Mouse (Mus musculus): ENCODE data around the gene Taar8b. TPM values are rescaled to one million over a fixed set of nuclear protein-coding genes. Genes with fewer than 3 reads are reported as not detected.
"Not testable (repeated sequence)": the region's sequence is repeated elsewhere in the genome, so short reads cannot be mapped to it uniquely, and the experiment has no call there.

Taar8b gene
- polyA plus RNA-seq, 1 experiment: not detected

GRCm38 (mm10) chr10:24086555-24086954 is 5.5 kb downstream of the Taar8b start:
- Histone ChIP-seq H3K27me3 (ENCODE audit: control insufficient read depth, insufficient read depth, low read length) (no peaks in the 10 kb centered on the region), H3K4me3 (ENCODE audit: control insufficient read depth, low read depth, low read length) (no peak overlapping the region), H3K36me3 (ENCODE audit: control insufficient read depth, insufficient read depth, low read length) (no peaks in the 10 kb centered on the region), H3K27ac (ENCODE audit: control insufficient read depth, insufficient read depth, low read depth, low read length) (no peak overlapping the region), H3K4me1 (ENCODE audit: control insufficient read depth, insufficient read depth, low read length) (no peaks in the 10 kb centered on the region)
- TF ChIP-seq CTCF (IDR thresholded peaks at IDR 0.05; ENCODE audit: control insufficient read depth, insufficient read depth, insufficient replicate concordance, low read depth, low read length) (no peak), POLR2A (IDR thresholded peaks at IDR 0.05; ENCODE audit: control insufficient read depth, low read depth, low read length) (no peak)

DNA sequence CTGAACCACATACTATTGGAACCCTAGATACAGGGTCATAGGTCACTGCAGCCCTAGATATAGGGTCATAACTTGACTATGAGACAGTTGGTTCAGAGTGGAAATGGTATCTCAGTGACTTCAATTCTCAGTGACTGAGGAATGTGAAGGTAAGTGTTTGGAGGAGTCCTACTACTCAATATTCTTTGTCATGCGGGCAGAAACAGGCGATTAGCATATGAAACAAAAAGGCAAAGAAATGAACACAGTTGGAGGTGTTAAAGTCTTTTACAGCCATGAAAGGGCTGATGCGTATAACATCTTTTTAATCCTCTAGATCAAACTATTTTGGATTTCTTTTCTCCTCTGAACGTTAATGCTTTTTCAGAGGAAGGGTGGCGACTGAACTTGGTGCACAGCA is 6.2 kb downstream of the Taar8b start:
- Histone ChIP-seq H3K4me1 (ENCODE audit: control insufficient read depth, insufficient read depth, low read length) (no peaks in the 10 kb centered on the region), H3K36me3 (ENCODE audit: control insufficient read depth, insufficient read depth, low read length) (no peaks in the 10 kb centered on the region), H3K27me3 (ENCODE audit: control insufficient read depth, insufficient read depth, low read length) (no peaks in the 10 kb centered on the region), H3K27ac (ENCODE audit: control insufficient read depth, insufficient read depth, low read depth, low read length) (no peak overlapping the region), H3K4me3 (ENCODE audit: control insufficient read depth, low read depth, low read length) (no peak overlapping the region)
- TF ChIP-seq POLR2A (IDR thresholded peaks at IDR 0.05; ENCODE audit: control insufficient read depth, low read depth, low read length) (no peak), CTCF (IDR thresholded peaks at IDR 0.05; ENCODE audit: control insufficient read depth, insufficient read depth, insufficient replicate concordance, low read depth, low read length) (no peak)

- no peak overlapping the region for H3K4me3 ChIP-seq (ENCODE audit: control insufficient read depth, low read depth, low read length)
- TF ChIP-seq POLR2A (IDR thresholded peaks at IDR 0.05; ENCODE audit: control insufficient read depth, low read depth, low read length) (no peak), CTCF (IDR thresholded peaks at IDR 0.05; ENCODE audit: control insufficient read depth, insufficient read depth, insufficient replicate concordance, low read depth, low read length) (no peak)
- no peaks in the 10 kb centered on the region for H3K27me3 ChIP-seq (ENCODE audit: control insufficient read depth, insufficient read depth, low read length)
- H3K36me3 ChIP-seq (ENCODE audit: control insufficient read depth, insufficient read depth, low read length): no peaks in the 10 kb centered on the region
- H3K27ac ChIP-seq (ENCODE audit: control insufficient read depth, insufficient read depth, low read depth, low read length): no peak overlapping the region
- no peaks in the 10 kb centered on the region for H3K4me1 ChIP-seq (ENCODE audit: control insufficient read depth, insufficient read depth, low read length)
These were observed 11.9 kb downstream of the Taar8b start for GRCm38 (mm10) chr10:24080166-24080565.

GRCm38 (mm10) chr10:24076200-24076599 is 15.9 kb downstream of the Taar8b start, which contains the start of gene Taar8a:
Taar8a (plus strand) TSS chr10:24076500.
- not testable (repeated sequence) for H3K36me3 ChIP-seq (ENCODE audit: control insufficient read depth, insufficient read depth, low read length); H3K27ac ChIP-seq (ENCODE audit: control insufficient read depth, insufficient read depth, low read depth, low read length); H3K27me3 ChIP-seq (ENCODE audit: control insufficient read depth, insufficient read depth, low read length); H3K4me3 ChIP-seq (ENCODE audit: control insufficient read depth, low read depth, low read length); H3K4me1 ChIP-seq (ENCODE audit: control insufficient read depth, insufficient read depth, low read length)

DNA sequence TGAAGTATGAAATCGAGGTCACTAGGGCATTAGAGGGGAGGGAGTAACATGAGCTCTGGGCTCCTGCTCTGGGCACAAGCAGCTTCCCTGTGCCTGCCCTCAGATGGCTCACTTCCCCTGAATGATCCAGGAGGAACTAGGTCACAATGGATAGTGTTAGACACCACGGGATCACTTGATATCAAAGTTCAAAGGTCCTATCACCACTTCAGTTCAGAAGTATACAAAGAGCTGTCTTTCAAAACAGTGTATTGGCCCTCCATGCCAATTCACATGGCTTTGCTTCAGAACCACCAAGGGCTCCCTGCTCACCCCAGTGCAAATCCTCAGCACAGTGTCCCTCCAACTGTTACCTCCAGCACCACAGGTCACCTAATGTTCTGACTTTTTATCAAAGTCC is 17.3 kb downstream of the Taar8b start:
- H3K36me3 ChIP-seq (ENCODE audit: control insufficient read depth, insufficient read depth, low read length); H3K27ac ChIP-seq (ENCODE audit: control insufficient read depth, insufficient read depth, low read depth, low read length); H3K4me1 ChIP-seq (ENCODE audit: control insufficient read depth, insufficient read depth, low read length); H3K4me3 ChIP-seq (ENCODE audit: control insufficient read depth, low read depth, low read length); H3K27me3 ChIP-seq (ENCODE audit: control insufficient read depth, insufficient read depth, low read length): not testable (repeated sequence)

DNA sequence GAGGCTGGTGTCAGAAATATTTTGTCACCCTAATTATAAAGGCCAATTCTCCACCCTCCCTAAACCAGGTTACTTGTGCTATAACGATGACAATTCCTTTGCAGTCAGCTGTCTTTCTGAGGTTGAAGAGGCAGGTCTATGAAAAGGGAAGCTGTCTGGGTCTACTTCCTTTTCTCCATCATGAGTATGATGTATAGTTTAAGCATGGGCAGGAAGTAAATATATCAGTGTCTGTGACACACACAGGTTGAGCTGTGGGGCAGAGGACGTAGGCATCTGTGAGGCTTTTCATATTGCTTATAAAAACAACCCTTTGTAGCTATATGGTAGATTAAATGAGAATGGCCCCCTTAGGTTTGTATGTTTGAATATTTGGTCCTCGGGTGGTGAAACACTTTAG is 33.1 kb downstream of the Taar8b start:
- no peaks in the 10 kb centered on the region for H3K36me3 ChIP-seq (ENCODE audit: control insufficient read depth, insufficient read depth, low read length)
- H3K4me3 ChIP-seq (ENCODE audit: control insufficient read depth, low read depth, low read length): no peak overlapping the region
- no peak for TF ChIP-seq CTCF (IDR thresholded peaks at IDR 0.05; ENCODE audit: control insufficient read depth, insufficient read depth, insufficient replicate concordance, low read depth, low read length)
- TF ChIP-seq POLR2A (IDR thresholded peaks at IDR 0.05; ENCODE audit: control insufficient read depth, low read depth, low read length): no peak
- H3K27me3 ChIP-seq (ENCODE audit: control insufficient read depth, insufficient read depth, low read length): no peaks in the 10 kb centered on the region
- H3K27ac ChIP-seq (ENCODE audit: control insufficient read depth, insufficient read depth, low read depth, low read length): no peak overlapping the region
- no peaks in the 10 kb centered on the region for H3K4me1 ChIP-seq (ENCODE audit: control insufficient read depth, insufficient read depth, low read length)

DNA sequence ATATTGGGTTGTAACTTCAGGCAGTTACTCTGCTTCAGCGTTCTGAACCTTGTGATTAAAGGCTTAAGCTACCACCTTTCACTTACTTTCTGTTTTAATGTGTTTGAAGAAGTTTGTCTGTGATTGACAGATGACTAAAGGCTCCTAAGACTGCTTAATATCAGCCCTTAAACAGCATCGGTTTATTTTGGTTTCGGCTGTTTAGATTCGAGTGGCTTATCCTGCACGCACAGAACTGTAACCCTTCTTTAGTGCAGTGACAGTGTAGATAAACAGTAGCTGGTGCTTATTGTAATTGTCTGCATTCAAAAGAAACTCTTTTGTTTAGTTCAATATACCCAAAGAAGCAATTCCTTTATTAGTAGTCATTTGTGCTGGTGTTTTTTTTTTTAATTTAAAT is 40.1 kb downstream of the Taar8b start:
- Histone ChIP-seq H3K36me3 (ENCODE audit: control insufficient read depth, insufficient read depth, low read length) (no peaks in the 10 kb centered on the region), H3K27ac (ENCODE audit: control insufficient read depth, insufficient read depth, low read depth, low read length) (no peak overlapping the region)

GRCm38 (mm10) chr10:24049210-24049609 is 42.9 kb downstream of the Taar8b start, which contains the start of gene Taar7f:
Taar7f (plus strand) TSS chr10:24049510.
- H3K27ac ChIP-seq (ENCODE audit: control insufficient read depth, insufficient read depth, low read depth, low read length): no peak within 1 kb of the TSS
- H3K4me3 ChIP-seq (ENCODE audit: control insufficient read depth, low read depth, low read length): no peak within 1 kb of the TSS
- no peaks in the 10 kb centered on the region for H3K4me1 ChIP-seq (ENCODE audit: control insufficient read depth, insufficient read depth, low read length)
- H3K27me3 ChIP-seq (ENCODE audit: control insufficient read depth, insufficient read depth, low read length): no peaks in the 10 kb centered on the region
- no peaks in the 10 kb centered on the region for H3K36me3 ChIP-seq (ENCODE audit: control insufficient read depth, insufficient read depth, low read length)
- TF ChIP-seq POLR2A (IDR thresholded peaks at IDR 0.05; ENCODE audit: control insufficient read depth, low read depth, low read length) (no peak), CTCF (IDR thresholded peaks at IDR 0.05; ENCODE audit: control insufficient read depth, insufficient read depth, insufficient replicate concordance, low read depth, low read length) (no peak)

More for the DNA sequence above, 40.1 kb downstream of the Taar8b start:
- no peaks in the 10 kb centered on the region for H3K27me3 ChIP-seq (ENCODE audit: control insufficient read depth, insufficient read depth, low read length)
- H3K4me3 ChIP-seq (ENCODE audit: control insufficient read depth, low read depth, low read length): no peak overlapping the region
- TF ChIP-seq CTCF (IDR thresholded peaks at IDR 0.05; ENCODE audit: control insufficient read depth, insufficient read depth, insufficient replicate concordance, low read depth, low read length) (no peak), POLR2A (IDR thresholded peaks at IDR 0.05; ENCODE audit: control insufficient read depth, low read depth, low read length) (no peak)
- H3K4me1 ChIP-seq (ENCODE audit: control insufficient read depth, insufficient read depth, low read length): no peaks in the 10 kb centered on the region

Other genes with a start within 250 kb of the Taar8b start
- gene Vnn3, start 240.8 kb downstream of the Taar8b start, polyA plus RNA-seq (2012; rRNA removed): 0.30 and 0.38 TPM in 2 replicates
- 0.22 and 1.1 TPM in 2 replicates for gene Vnn1, start 197.6 kb downstream of the Taar8b start, polyA plus RNA-seq (2012; rRNA removed)
- not detected in 2 replicates for gene Taar1, start 171.9 kb downstream of the Taar8b start, polyA plus RNA-seq (2012; rRNA removed)
- gene Taar2, start 153.7 kb downstream of the Taar8b start, polyA plus RNA-seq (2012; rRNA removed): not detected in 2 replicates
- gene Taar3, start 142.7 kb downstream of the Taar8b start, polyA plus RNA-seq (2012; rRNA removed): not detected in 2 replicates
- not detected in 2 replicates for gene Taar4, start 131.8 kb downstream of the Taar8b start, polyA plus RNA-seq (2012; rRNA removed)
- not detected in 2 replicates for gene Taar5, start 121.6 kb downstream of the Taar8b start, polyA plus RNA-seq (2012; rRNA removed)
- not detected in 2 replicates for gene Taar6, start 106.6 kb downstream of the Taar8b start, polyA plus RNA-seq (2012; rRNA removed)
- not detected in 2 replicates for gene Taar7a, start 98.8 kb downstream of the Taar8b start, polyA plus RNA-seq (2012; rRNA removed)
- gene Taar7b, start 92.4 kb downstream of the Taar8b start, polyA plus RNA-seq (2012; rRNA removed): not detected in 2 replicates
- gene Taar7d, start 65.1 kb downstream of the Taar8b start, polyA plus RNA-seq (2012; rRNA removed): not detected in 2 replicates
- not detected in 2 replicates for gene Taar7e, start 54.7 kb downstream of the Taar8b start, polyA plus RNA-seq (2012; rRNA removed)
- not detected in 2 replicates for gene Taar7f, start 42.8 kb downstream of the Taar8b start, polyA plus RNA-seq (2012; rRNA removed)
- not detected in 2 replicates for gene Taar8a, start 15.8 kb downstream of the Taar8b start, polyA plus RNA-seq (2012; rRNA removed)
- gene Taar8c, start 9.6 kb upstream of the Taar8b start, polyA plus RNA-seq (2012; rRNA removed): not detected in 2 replicates
- gene Taar9, start 17.2 kb upstream of the Taar8b start, polyA plus RNA-seq (2012; rRNA removed): not detected in 2 replicates
- 9.8 and 14.9 TPM in 2 replicates for gene Stx7, start 57.0 kb upstream of the Taar8b start, polyA plus RNA-seq (2012; rRNA removed)
- 0.61 and 0.71 TPM in 2 replicates for gene Moxd1, start 131.2 kb upstream of the Taar8b start, polyA plus RNA-seq (2012; rRNA removed)